Mouse (Mus musculus) mouse embryonic stem cell (cell line): ENCODE data around the gene Crygb.
"Not testable (repeated sequence)": the region's sequence is repeated elsewhere in the genome, so short reads cannot be mapped to it uniquely, and the experiment has no call there.

ENCODE experiments used
- in situ Hi-C, 2 experiments: fragments of 300-500 bp; cut with MboI; formaldehyde crosslinking; loops; 1 replicate in 1 of 2; 3 replicates in 1 of 2; pipeline ENCODE4 v1.14.3; 2019 to 2020; ENCODE audit warnings: low sequenced_read_pairs in 2 of 2, low pct_unique_long_range_greater_than_20kb in 1 of 2, mixed read lengths in 1 of 2; ENCODE audit not compliant: unreplicated experiment in 1 of 2

Crygb gene

GRCm38 (mm10) chr1:65088567-65089356 is 6.7 kb upstream of the Crygb start:
- in situ Hi-C loops: no loop called here

- in situ Hi-C loops: no loop called here
Measured at GRCm38 (mm10) chr1:65075607-65076006, 6.5 kb downstream of the Crygb start.

- in situ Hi-C loops: no loop called here
Measured at GRCm38 (mm10) chr1:65073589-65073988, 8.5 kb downstream of the Crygb start, which contains the start of gene Crygc. TSS of gene Crygc (minus strand) at chr1:65073689.

GRCm38 (mm10) chr1:65067842-65068241 is 14.2 kb downstream of the Crygb start:
- in situ Hi-C loops: no loop called here

- in situ Hi-C loops: no loop called here
Measured at GRCm38 (mm10) chr1:65064201-65064600, 17.9 kb downstream of the Crygb start.

GRCm38 (mm10) chr1:65063352-65063751 is 18.7 kb downstream of the Crygb start, which contains the start of gene Crygd:
TSS of gene Crygd (minus strand) at chr1:65063452.
- in situ Hi-C loops: no loop called here

- in situ Hi-C loops: no loop called here
Measured at GRCm38 (mm10) chr1:65052140-65052539, 29.9 kb downstream of the Crygb start.

GRCm38 (mm10) chr1:65051696-65052095 is 30.4 kb downstream of the Crygb start:
- in situ Hi-C loops: no loop called here

- in situ Hi-C loops: not testable (repeated sequence)
Measured at GRCm38 (mm10) chr1:65050952-65051351, 31.1 kb downstream of the Crygb start, which contains the start of gene Cryge. TSS of gene Cryge (minus strand) at chr1:65051149.

GRCm38 (mm10) chr1:65048781-65049180 is 33.3 kb downstream of the Crygb start:
- in situ Hi-C loops: loop anchor here (10.0 kb wide), 1 partner anchor 126 kb away; no protein-coding TSS in a partner anchor

- in situ Hi-C loops: loop anchor here (10.0 kb wide), 1 partner anchor 128 kb away; no protein-coding TSS in a partner anchor
Measured at GRCm38 (mm10) chr1:65046401-65047109, 35.5 kb downstream of the Crygb start.

GRCm38 (mm10) chr1:65043433-65043832 is 38.7 kb downstream of the Crygb start:
- in situ Hi-C loops: loop anchor here (10.0 kb wide), 1 partner anchor 131 kb away; no protein-coding TSS in a partner anchor

- in situ Hi-C loops: loop anchor here (10.0 kb wide), 1 partner anchor 133 kb away; no protein-coding TSS in a partner anchor
Measured at GRCm38 (mm10) chr1:65041837-65042236, 40.3 kb downstream of the Crygb start.

GRCm38 (mm10) chr1:65040806-65041205 is 41.3 kb downstream of the Crygb start:
- in situ Hi-C loops: loop anchor here (10.0 kb wide), 1 partner anchor 134 kb away; no protein-coding TSS in a partner anchor

GRCm38 (mm10) chr1:65039679-65040078 is 42.4 kb downstream of the Crygb start:
- in situ Hi-C loops: loop anchor here (10.0 kb wide), 1 partner anchor 135 kb away; no protein-coding TSS in a partner anchor

GRCm38 (mm10) chr1:65037542-65037941 is 44.5 kb downstream of the Crygb start:
- in situ Hi-C loops: no loop called here

- in situ Hi-C loops: no loop called here
Measured at GRCm38 (mm10) chr1:65035513-65035912, 46.6 kb downstream of the Crygb start.

- in situ Hi-C loops: no loop called here
Measured at GRCm38 (mm10) chr1:65032641-65033040, 49.4 kb downstream of the Crygb start, which contains the start of gene Akr1cl. TSS of gene Akr1cl (minus strand) at chr1:65032759.
